Mouse (Mus musculus): ENCODE data around the gene Zbp1.

DNA sequence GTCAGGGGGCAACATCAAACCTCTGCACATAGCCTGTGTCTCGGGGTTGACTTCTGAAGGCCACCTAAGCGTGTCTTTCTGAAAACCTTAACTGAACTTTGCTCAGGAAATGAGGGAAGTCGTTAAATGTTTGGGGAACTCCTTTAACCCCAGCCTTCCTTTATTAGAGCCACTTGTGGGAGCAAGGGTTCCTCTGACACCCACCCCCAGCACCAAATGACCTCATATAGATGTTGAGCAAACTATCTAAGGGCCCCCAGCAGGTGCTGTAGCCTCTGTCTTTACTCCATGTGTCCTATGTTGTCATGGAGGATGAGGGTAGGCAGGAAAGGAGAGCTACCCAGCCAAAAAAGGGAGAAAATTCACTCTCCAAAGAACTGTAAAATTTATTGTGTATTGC lies 5.4 kb upstream of the Zbp1 start:
- TF ChIP-seq CTCF (IDR thresholded peaks at IDR 0.05; ENCODE audit: low read depth): no peak
- TF ChIP-seq EP300 (IDR thresholded peaks at IDR 0.05; ENCODE audit: low read depth): no peak

Data from liver, postnatal 0 days (tissue).